Mouse (Mus musculus): ENCODE measurements at regions not wholly inside any gene's neighbourhood (a gene's known extent, or its start where the extent isn't known, plus 50 kb on each side); places are given as distances from the start of the nearest gene placed in this dataset.

DNA sequence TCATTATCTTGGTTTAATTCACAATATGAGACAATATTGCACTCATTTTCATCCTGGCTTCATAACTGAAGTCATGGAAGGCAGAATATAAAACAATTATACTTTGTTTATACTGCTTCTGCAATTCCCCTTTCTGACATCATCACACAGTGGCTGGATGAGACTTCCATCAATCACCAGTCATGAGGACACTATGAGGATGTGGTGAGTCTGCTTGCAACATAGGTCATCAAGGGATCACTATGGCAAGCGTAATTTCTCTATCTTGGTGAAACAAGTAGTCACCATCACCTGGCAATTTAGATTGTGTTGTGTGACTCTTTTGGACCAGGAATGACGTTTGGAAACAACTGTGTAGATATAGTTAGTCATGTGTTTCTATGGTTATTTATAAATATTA is 134.6 kb downstream of the Hao1 start:
- DNase-seq (ENCODE audit: low read depth) = peak; percentile 4

DNA sequence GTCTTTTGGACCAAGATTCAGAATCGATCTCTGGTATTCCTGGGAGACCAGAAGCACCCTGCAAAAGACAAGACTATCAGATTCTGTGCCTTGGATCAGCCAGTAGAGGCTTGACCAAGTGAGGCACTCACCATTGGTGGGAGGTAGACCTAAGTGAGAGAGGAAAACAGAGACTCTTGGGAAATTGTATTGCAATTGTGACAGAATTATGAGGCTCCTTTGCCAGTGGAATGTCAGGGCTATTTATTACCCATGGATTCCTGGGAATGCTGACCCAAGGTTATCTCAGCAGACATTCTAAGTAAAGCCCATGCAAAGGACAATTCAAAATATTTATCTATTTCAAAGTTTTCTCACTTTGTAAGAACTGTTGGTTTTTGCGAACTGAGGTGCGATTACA is 154.6 kb downstream of the Hao1 start:
- DNase-seq (ENCODE audit: low read depth) = no peak

DNA sequence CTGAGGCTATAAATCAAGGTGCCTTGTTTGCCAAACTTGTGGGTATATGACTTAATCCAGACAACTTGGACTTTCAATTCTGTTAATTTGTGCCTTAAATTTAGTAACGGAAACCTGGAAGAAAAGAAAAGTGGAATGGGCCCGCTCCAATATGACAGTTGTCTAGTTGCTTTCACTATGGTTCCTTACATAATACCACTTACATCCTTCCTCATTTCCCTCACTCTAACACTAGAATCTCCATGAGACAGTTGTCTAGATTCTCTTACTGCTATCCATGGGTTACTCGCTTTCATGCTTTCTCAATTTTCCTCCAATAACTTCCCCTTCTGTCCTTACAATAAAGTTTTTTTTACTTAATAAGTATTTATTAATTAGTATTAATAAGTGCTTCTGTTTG is 160.7 kb downstream of the Hao1 start:
- no peak for DNase-seq (ENCODE audit: low read depth)

DNA sequence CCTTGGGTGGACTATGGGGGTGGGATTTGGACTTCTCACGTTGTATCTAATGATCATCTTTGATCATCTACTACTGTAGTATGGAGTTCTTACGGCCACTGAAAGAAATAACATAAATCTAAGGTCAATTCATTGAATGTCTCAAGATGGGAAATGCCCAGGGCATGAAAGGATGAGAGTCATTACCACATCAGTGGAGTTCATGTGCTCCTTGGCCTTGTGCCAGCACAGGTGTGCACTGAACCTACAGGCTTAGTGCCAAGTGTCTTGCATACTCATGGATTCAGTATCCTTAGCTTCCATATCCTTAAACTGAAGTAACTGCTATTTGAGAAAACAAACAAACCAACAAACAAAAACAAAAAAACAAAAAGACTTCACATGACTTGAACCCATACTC is 179.1 kb downstream of the Hao1 start:
- no peak for DNase-seq (ENCODE audit: low read depth)

DNA sequence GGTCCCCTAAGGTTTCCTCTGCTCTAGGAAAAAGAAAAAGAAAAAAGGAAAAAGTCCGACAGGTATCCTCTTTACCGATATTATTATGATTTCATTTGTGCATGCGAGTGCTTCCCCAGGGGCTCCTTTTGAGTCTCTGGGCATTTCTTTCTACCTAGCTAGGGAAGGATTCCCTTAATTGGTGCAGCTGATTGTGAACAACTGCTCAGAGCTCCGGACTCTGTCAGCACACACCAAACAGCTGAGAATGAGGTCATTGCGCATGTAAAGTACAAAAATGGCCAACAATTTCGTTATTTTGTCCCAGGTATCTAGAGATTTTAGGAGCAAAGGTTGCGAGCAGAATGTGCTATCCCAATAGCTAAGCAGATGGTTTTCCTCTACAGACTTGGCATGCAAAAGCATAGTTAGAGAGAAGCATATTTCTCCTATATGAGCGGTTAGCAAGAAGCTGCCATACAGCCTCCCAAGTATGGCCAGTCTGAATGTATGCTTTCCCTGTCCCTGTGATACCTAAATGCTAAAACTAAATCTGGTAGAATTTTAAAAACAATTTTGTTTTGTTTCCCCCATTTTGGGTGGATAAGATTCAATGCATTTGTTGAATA is 203.2 kb downstream of the Hao1 start:
- DNase-seq (ENCODE audit: low read depth) = no peak

DNA sequence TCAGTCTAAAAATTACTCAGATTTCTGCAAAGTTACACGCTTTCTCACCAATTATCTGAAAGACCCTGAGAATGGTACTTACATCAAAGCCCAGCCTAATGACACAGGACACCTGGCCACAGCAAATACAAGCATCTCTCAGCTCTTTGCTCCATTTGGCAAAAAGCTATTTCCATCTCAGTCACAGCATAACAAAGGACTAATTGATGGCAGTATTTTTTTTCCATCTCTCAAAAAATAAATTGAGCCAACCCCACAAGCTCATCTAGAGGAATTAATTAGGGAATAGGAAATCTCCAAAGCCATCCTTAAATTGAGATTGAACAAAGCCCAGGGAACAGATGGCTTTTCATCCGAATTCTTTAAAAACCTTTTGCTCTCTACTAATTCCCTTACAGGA is 203.7 kb downstream of the Hao1 start:
- no peak for DNase-seq (ENCODE audit: low read depth)

DNA sequence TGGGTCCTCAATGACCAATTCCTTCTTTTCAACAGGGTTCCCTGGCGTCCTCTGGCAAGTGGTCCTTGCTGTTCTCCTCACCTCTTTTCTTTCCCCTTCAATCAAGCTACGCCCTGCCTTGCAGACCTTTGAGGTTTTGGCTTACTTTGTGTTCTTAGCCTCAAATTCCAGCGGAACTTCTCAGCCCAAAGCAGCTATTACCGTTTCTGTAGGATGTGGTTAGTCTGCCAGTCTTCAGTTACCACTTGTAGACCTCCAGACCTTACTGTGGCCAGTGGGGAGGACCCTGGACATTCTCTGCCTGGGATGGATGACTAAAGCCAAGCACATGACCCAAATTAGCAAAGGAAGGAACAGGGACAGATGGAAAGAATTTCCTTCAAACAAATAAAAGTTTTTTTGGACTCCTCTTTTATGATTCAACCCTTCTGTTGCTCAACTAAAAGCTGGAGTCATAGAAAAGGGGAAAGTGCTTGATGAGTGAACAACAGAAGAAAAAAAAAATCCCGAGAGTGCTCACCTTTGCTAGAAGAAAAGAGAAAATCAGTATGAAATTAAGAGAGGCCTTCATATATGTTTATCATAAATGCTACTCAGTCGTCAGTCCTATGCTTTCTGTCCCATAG is 211.5 kb downstream of the Hao1 start:
- DNase-seq (ENCODE audit: low read depth) = peak; percentile 59

DNA sequence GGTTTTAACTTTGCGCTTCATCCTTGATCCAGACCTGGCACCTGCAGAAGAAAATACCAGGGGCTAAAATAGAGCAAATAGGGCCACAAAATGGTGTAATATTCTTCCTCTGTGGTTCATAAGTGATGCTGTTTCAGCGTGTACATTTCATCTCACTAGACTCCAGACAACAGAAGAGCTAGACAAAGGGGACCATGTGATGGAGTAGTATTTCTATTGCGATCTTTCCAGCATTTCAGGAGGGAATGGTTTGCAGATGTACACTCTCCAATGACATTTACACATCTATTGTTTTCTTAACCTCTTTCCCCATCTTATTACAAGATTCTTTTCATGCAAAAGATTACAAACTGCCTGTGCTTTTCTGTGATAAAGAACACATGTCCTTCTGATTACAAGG is 246.1 kb downstream of the Hao1 start:
- DNase-seq (ENCODE audit: low read depth) = no peak

DNA sequence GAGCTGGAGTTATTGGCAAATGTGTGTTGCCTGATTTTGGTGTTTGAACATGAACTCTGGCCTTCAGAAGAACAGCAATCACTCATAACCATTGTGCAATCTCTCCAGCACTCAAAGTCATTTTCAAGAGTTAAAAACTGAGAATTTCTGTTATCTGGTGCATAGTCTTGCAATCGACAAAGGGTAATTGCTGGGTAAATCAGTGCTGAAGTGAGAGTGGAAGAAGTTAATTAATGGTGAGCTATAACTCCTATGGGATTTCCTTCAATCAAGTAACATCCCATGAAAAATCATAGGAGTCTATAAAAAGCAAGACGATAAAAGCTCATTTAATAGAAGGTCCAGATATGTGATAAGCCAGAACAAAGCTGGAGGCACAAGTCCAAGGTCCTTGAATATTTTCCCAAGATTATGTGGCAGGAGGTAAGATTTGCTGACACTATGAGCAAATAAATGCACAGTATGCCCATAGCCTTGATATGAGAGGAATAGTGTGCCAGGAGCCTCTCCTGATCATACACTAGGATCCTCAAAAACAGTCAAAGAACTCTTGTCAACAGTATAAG is 264.0 kb downstream of the Hao1 start:
- no peak for DNase-seq (ENCODE audit: low read depth)

DNA sequence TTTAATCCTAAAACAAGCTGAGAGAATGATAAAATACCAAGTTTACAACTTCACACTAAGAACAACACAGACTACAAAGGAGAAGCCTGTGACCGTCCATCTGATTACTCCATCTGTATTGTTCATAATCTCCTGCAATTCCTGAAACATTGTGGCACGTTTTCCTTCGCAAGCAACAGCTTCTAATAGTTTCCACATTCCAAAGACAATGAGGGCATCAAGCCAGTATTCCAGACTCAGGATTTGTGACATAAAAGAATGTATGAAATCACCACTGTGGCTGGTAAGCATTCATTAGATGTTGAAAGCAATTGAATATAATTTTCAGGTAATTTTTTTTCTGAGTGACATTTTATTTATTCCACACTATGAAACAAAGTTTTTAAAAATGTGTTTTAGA is 278.3 kb downstream of the Hao1 start:
- no peak for DNase-seq (ENCODE audit: low read depth)

DNA sequence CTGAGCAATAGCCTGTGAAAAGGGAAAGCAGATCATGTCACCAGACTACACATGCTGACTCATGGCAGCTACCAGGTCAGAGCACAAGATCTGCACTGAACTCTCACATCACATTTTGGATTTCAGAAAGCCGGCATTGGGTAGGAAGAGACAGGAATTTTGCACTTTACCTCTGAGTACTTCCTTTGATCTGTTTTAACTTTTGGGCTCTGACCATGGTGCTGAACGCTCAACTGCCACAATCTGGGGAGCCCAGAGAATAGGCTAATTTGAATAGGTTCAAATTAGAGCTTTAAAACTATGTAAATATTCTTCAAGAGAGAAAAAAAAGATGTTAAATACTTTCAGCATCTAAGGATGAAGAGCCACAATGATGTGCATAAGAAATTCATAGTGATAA is 285.7 kb downstream of the Hao1 start:
- DNase-seq (ENCODE audit: low read depth) = peak; percentile 19

All from NIH3T3 (cell line).